ENCODE assay signal across 13 mouse cellular contexts in genomic region chr17:8985714-8986113, GRCm38 (mm10). TPM values are rescaled to one million over a fixed set of nuclear protein-coding genes. Genes with fewer than 3 reads are reported as not detected.
A peak's percentile ranks its signal among the peaks of the same experiment; 100 is the strongest.
DNase-seq lines count a peak whose midpoint lies in the region; ATAC-seq and TF ChIP-seq lines count a peak whose summit lies in the region.
"Had no signal": no experiment of that assay in that cellular context is flagged by ENCODE, and none has a peak within 500 bp of the region (broad histone marks: within the 10 kb centered on the region; RNA-seq: fewer than 3 reads in every experiment).

No protein-coding gene starts in this region.

- no peaks in the 10 kb centered on the region for H3K27me3 ChIP-seq in forebrain, embryonic 14.5 days (replicated peaks; ENCODE audit: control insufficient read depth, insufficient read depth, low read length)
- no peaks in the 10 kb centered on the region for H3K27me3 ChIP-seq in forebrain, embryonic 10.5 days (ENCODE audit: poor library complexity, severe bottlenecking)
- no peaks in the 10 kb centered on the region for H3K27me3 ChIP-seq in testis, adult 2 months (ENCODE audit: control insufficient read depth, insufficient read depth, low read length)
- no peaks in the 10 kb centered on the region for H3K27me3 ChIP-seq in intestine, embryonic 15.5 days (replicated peaks)
- no peaks in the 10 kb centered on the region for H3K27me3 ChIP-seq in limb, embryonic 10.5 days (ENCODE audit: low read depth, poor library complexity, severe bottlenecking)
- H3K27me3 ChIP-seq: liver, embryonic 15.5 days had no signal

- no peaks in the 10 kb centered on the region for H3K9me3 ChIP-seq in forebrain, embryonic 14.5 days (replicated peaks; ENCODE audit: control insufficient read depth, low read length)
- H3K9me3 ChIP-seq in forebrain, embryonic 10.5 days: no peaks in the 10 kb centered on the region
- no peaks in the 10 kb centered on the region for H3K9me3 ChIP-seq in intestine, embryonic 15.5 days
- H3K9me3 ChIP-seq in limb, embryonic 10.5 days (replicated peaks): no peaks in the 10 kb centered on the region
- H3K9me3 ChIP-seq: heart, embryonic 10.5 days; liver, embryonic 15.5 days had no signal

- peaks cover 28% of the 10 kb centered on the region for H3K36me3 ChIP-seq in forebrain, embryonic 14.5 days (ENCODE audit: control insufficient read depth, insufficient read depth, low read length)
- H3K36me3 ChIP-seq in forebrain, embryonic 10.5 days (replicated peaks): peaks cover 8% of the 10 kb centered on the region; the same call in 1 of the 2 replicates
- H3K36me3 ChIP-seq in testis, adult 2 months (ENCODE audit: control insufficient read depth, insufficient read depth, low read length): peaks cover 3% of the 10 kb centered on the region
- no peaks in the 10 kb centered on the region for H3K36me3 ChIP-seq in intestine, embryonic 15.5 days
- no peaks in the 10 kb centered on the region for H3K36me3 ChIP-seq in limb, embryonic 10.5 days
- H3K36me3 ChIP-seq: heart, embryonic 10.5 days; liver, embryonic 15.5 days had no signal

- peak; percentile 87 for DNase-seq in forebrain, embryonic 14.5 days (ENCODE audit: low spot score)
- no peak for DNase-seq in forebrain, embryonic 10.5 days (ENCODE audit: extremely low spot score, low spot score)
- DNase-seq in testis, postnatal 10 days (ENCODE audit: low spot score): no peak
- peak; percentile 27 to 70 for DNase-seq in lung, adult 18-20 months
- no peak for DNase-seq in heart, adult 18-20 months
- no peak for DNase-seq in limb, embryonic 10.5 days (ENCODE audit: low spot score)
- DNase-seq: gastrocnemius, adult 2 months; kidney, adult 2 months had no signal

- no peak for TF ChIP-seq CTCF in testis, adult 2 months (IDR thresholded peaks at IDR 0.05; ENCODE audit: control insufficient read depth, insufficient read depth, insufficient replicate concordance, low read depth, low read length)

- H3K4me2 ChIP-seq in forebrain, embryonic 14.5 days (ENCODE audit: low read length): no peak overlapping the region
- no peak overlapping the region for H3K4me2 ChIP-seq in intestine, embryonic 15.5 days (replicated peaks)
- H3K4me2 ChIP-seq: liver, embryonic 15.5 days; midbrain, embryonic 11.5 days had no signal

- H3K9ac ChIP-seq in forebrain, embryonic 14.5 days (ENCODE audit: low read length): no peak overlapping the region
- no peak overlapping the region for H3K9ac ChIP-seq in intestine, embryonic 15.5 days
- H3K9ac ChIP-seq: liver, embryonic 15.5 days had no signal

- H3K4me3 ChIP-seq in forebrain, embryonic 14.5 days (ENCODE audit: low read depth, low read length): no peak overlapping the region
- H3K4me3 ChIP-seq in forebrain, embryonic 10.5 days: no peak overlapping the region
- H3K4me3 ChIP-seq in testis, adult 2 months (ENCODE audit: control insufficient read depth, low read depth, low read length): peak overlapping the region; percentile 33
- no peak overlapping the region for H3K4me3 ChIP-seq in intestine, embryonic 15.5 days (replicated peaks)
- no peak overlapping the region for H3K4me3 ChIP-seq in limb, embryonic 10.5 days
- H3K4me3 ChIP-seq: gastrocnemius, adult 2 months; heart, embryonic 10.5 days; liver, embryonic 15.5 days had no signal

- ATAC-seq in forebrain, embryonic 14.5 days: peak; percentile 59
- ATAC-seq in intestine, embryonic 15.5 days: no peak

- H3K27ac ChIP-seq in forebrain, embryonic 14.5 days (ENCODE audit: low read depth, low read length): peak overlapping the region; percentile 82; the same call in 1 of the 2 replicates
- H3K27ac ChIP-seq in forebrain, embryonic 10.5 days: no peak overlapping the region
- no peak overlapping the region for H3K27ac ChIP-seq in testis, adult 2 months (ENCODE audit: control insufficient read depth, insufficient read depth, low read depth, low read length)
- H3K27ac ChIP-seq in intestine, embryonic 15.5 days: no peak overlapping the region
- no peak overlapping the region for H3K27ac ChIP-seq in limb, embryonic 10.5 days
- H3K27ac ChIP-seq: gastrocnemius, adult 2 months; heart, embryonic 10.5 days; liver, embryonic 15.5 days had no signal

- 28% methylated on average over 5 of the region's 5 CpGs for WGBS in forebrain, embryonic 14.5 days
- WGBS in forebrain, embryonic 10.5 days: 82% methylated on average over 5 of the region's 5 CpGs
- WGBS in intestine, embryonic 15.5 days: 65% methylated on average over 5 of the region's 5 CpGs
- WGBS in limb, embryonic 10.5 days: 86% methylated on average over 5 of the region's 5 CpGs

- TF ChIP-seq POLR2A in testis, adult 2 months (IDR thresholded peaks at IDR 0.05; ENCODE audit: control insufficient read depth, low read depth, low read length): no peak

- peaks cover 22% of the 10 kb centered on the region for H3K4me1 ChIP-seq in forebrain, embryonic 14.5 days (ENCODE audit: control insufficient read depth, insufficient read depth, low read length)
- H3K4me1 ChIP-seq in forebrain, embryonic 10.5 days: peaks cover 15% of the 10 kb centered on the region
- peaks cover 8% of the 10 kb centered on the region for H3K4me1 ChIP-seq in testis, adult 2 months (ENCODE audit: control insufficient read depth, insufficient read depth, low read length)
- no peaks in the 10 kb centered on the region for H3K4me1 ChIP-seq in intestine, embryonic 15.5 days (replicated peaks)
- H3K4me1 ChIP-seq in limb, embryonic 10.5 days: peaks cover 9% of the 10 kb centered on the region
- H3K4me1 ChIP-seq: liver, embryonic 15.5 days had no signal

RNA-seq across cellular contexts. Expression of gene 1700010I14Rik, which starts 2.4 kb away (rescaled TPM):
- 1.0 and 1.4 TPM in 2 replicates for polyA plus RNA-seq in forebrain, embryonic 14.5 days (2014; fragmentation: Nextera tagmentation; extraction: Ambion mirVana)
- 2.8 and 3.1 TPM in 2 replicates for polyA plus RNA-seq in forebrain, embryonic 10.5 days (2016; fragmentation: Nextera tagmentation; extraction: Ambion mirVana)
- polyA plus RNA-seq in testis, adult 2 months (2012; rRNA removed): 204 and 212 TPM in 2 replicates
- under 1 TPM in 1 of 2 experiments, not detected in 1; 0.18 TPM for total RNA-seq in heart, adult 18-20 months (2021)
- polyA plus RNA-seq in intestine, embryonic 15.5 days (2015; fragmentation: Nextera tagmentation; extraction: Ambion mirVana): 1.3 and 1.7 TPM in 2 replicates
- polyA plus RNA-seq in limb, embryonic 10.5 days (2016; fragmentation: Nextera tagmentation; extraction: Ambion mirVana): 2.0 and 2.4 TPM in 2 replicates

Comparison
In these comparisons a context has a peak if more than half of its experiments do, and no peak if none do; other contexts are left out.
1. DNase-seq: peak in forebrain, embryonic 14.5 days (single experiment) and lung, adult 18-20 months (2 of 2); none in forebrain, embryonic 10.5 days (single experiment), testis, postnatal 10 days (single experiment), heart, adult 18-20 months (0 of 2) and limb, embryonic 10.5 days (single experiment).
2. RNA of gene 1700010I14Rik, which starts 2.4 kb away (polyA plus RNA-seq): 204 to 212 TPM in testis, adult 2 months; 2.8 to 3.1 TPM in forebrain, embryonic 10.5 days, 2.0 to 2.4 TPM in limb, embryonic 10.5 days, 1.3 to 1.7 TPM in intestine, embryonic 15.5 days and 1.0 to 1.4 TPM in forebrain, embryonic 14.5 days; every median in the first group is over 10 times any median in the second.